Mouse (Mus musculus) kidney, postnatal 4 days (tissue): Measurements from ENCODE around the gene Cldn4.

Experiments
- DNase-seq, 2 experiments: peaks; one replicate each; pipeline ENCODE4 v3.0.0; 2021; ENCODE audit warnings: mixed read lengths in 2 of 2

Gene Cldn4

GRCm38 (mm10) chr5:134932179-134932902 is 14.4 kb downstream of the Cldn4 start, which contains the start of gene Mettl27:
Gene Mettl27 (plus strand): TSS chr5:134932368.
- DNase-seq, result peak; percentile 92 to 95

DNA sequence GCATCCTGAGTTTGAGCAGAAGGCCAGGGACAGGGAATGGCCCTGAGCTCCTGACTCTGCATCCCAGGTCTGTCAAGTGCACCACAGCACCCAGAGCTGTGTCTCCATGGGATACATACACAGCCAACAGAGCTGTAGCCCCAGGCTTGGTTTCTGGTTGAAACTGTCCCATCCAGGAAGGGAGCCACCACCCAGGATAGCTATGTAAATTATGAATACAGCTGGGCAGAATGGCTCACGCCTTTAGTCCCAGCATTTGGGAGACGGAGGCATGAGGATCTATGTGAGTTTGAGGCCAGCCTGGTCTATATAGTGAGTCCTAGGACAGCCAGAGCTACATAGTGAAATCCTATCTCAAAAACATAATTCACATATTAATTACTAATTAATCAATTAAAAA is 16.7 kb downstream of the Cldn4 start:
- DNase-seq, result no peak

GRCm38 (mm10) chr5:134926726-134927125 is 20.0 kb downstream of the Cldn4 start:
- DNase-seq, result no peak

- DNase-seq, result no peak
These were observed 23.6 kb downstream of the Cldn4 start for GRCm38 (mm10) chr5:134923141-134923540.

DNA sequence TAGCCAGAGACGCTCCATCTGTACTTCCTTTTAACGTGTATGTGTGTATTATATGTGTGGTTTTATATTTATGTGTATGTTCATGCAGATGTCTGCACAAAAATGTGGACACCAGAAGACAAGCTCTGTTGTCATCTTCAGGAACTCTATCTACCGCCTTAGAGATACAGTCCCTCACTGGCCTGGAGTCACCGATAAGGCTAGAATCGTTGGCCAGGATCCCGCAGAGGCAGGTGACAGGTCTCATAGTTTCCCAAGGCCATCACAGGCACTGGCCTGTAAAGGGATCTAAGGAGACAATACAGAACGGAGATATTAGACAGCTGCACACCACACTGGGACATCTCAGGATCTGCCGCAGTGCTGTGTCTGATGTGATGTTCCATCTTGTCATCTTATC is 25.6 kb downstream of the Cldn4 start:
- no peak for DNase-seq

DNA sequence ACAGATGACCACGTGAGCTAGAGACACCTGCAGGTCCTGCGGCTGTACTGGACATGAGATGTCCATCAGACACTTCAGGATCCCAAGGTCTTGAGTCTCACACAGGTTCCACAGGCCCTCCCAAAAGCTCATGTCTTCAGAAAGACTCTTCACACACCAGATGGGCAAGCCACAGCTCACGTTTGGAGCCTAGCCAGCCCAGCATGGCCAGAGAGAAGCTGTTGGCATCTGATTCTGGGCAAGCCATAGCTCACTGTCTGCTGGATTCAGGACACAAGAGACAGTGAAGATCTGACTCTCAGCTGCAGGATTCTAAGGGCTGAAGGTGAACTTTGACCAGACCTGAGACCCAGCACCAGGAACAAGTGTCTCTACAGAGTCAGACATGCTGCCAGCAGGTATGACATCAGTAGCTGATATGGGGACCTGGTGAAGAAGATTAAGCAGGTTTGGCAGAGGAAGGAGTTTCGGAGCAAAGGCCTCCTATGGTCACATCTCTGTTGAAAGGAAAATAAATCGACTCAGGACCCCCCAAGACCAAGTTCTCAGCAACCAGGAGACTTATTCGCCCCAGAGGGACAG is 26.5 kb downstream of the Cldn4 start:
- DNase-seq, result no peak

DNA sequence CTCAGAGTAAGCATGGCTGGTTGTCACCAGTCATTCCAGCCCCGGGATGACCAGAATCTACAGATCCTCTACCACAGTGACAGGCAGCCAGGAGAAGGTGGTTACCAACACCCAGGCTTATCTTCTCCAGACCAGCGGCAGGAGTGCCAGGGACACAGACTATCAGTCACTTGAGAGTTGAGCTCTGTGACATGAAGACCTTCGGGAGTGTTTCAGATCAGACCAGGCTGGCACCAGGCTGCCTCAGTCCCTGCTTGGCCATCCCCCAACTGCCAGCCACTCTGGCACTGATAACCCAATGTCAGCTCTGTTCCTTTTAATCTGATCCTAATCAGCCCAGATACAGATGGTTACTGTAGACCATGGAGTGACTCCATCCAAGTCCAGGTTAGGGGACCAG is 27.6 kb downstream of the Cldn4 start:
- no peak for DNase-seq

GRCm38 (mm10) chr5:134918071-134918832 is 28.5 kb downstream of the Cldn4 start:
- DNase-seq, result peak; percentile 85 to 90

DNA sequence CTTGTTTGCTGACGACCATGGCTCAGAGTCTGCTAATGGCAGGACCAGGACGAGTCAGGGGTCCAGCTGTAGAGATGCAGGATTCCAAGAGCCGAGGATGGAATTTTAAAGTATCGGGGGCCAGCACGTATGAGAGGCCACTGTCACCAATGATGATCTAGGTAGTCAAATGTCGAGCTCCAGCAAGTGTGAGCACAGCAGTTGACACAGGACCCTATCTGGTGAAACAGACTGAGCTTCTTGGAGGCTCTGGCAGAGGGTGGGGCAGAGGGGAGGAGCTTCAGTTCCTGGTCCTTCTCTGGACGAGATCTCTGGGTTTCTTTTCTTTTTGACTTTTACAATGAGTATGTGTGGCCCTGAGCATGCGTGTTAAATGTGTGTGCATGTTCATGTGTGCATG is 31.4 kb downstream of the Cldn4 start, which contains the start of gene Cldn13:
Gene Cldn13, minus strand, starts transcription at position 216 of the 400 bp plus-strand sequence.
- no peak for DNase-seq

- DNase-seq, result no peak
These were observed 32.2 kb downstream of the Cldn4 start for GRCm38 (mm10) chr5:134914510-134914909.

GRCm38 (mm10) chr5:134913753-134914152 is 33.0 kb downstream of the Cldn4 start:
- no peak for DNase-seq

DNA sequence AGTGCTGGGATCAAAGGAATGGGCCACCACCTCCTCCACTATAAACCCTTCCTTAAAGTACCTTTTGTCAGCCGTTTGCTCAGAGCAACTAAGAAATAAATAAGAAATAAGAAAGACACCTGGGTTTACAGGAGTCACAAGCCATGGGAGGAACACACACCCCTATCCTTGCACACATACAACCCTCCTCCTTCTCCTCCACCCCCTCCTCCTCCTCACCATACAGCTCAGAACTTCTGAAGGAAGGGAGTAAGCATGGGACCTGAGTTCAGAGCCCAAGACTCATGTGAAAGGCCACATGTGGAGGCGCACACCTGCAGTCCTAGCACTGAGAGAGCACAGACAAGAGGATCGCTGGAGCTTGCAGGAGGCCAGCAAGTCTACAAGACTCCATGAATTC is 33.4 kb downstream of the Cldn4 start:
- no peak for DNase-seq

DNA sequence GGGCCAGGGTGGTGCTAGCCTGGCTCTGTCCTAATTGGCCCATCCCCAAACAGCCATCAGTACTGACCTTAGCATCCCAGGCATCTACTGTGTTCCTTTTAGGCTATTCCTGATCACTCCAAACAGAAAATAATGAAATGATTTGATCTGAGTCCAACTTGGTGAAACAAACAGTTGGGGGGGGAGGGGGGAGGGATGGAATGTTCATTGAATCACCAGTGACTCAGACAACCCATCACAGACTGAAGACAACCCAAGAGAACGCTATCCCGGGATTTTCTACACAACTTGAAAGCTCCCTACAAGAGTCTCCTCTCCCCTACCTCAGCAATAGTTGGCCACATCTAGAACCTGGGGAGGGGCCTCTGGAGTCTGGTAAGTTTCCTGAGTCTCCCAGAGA is 34.8 kb downstream of the Cldn4 start:
- no peak for DNase-seq

GRCm38 (mm10) chr5:134907135-134907534 is 39.6 kb downstream of the Cldn4 start:
- DNase-seq, result peak; percentile 98

GRCm38 (mm10) chr5:134906633-134907032 is 40.1 kb downstream of the Cldn4 start, which contains the start of gene Tmem270:
Gene Tmem270 (minus strand): TSS chr5:134906733.
- no peak for DNase-seq

DNA sequence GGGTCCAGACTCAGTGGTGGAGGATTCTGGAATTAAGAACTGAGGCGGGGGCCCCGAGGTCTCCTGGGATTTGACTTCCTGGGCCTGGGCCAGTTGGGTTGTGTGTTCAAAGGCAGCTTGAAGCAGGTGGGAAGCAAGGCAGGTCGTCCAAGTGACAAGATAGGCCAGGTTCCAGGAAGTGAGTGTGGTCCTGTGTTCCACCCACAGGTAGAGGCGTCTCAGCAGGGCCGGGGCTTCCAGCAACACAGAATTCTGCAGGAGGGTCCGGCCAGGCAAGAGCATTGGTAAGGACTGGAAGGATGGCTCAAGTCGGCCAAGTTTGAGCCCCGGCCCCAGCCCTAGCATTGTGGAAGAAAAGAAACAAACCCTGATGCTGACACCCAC is 45.1 kb downstream of the Cldn4 start:
- DNase-seq, result no peak

DNA sequence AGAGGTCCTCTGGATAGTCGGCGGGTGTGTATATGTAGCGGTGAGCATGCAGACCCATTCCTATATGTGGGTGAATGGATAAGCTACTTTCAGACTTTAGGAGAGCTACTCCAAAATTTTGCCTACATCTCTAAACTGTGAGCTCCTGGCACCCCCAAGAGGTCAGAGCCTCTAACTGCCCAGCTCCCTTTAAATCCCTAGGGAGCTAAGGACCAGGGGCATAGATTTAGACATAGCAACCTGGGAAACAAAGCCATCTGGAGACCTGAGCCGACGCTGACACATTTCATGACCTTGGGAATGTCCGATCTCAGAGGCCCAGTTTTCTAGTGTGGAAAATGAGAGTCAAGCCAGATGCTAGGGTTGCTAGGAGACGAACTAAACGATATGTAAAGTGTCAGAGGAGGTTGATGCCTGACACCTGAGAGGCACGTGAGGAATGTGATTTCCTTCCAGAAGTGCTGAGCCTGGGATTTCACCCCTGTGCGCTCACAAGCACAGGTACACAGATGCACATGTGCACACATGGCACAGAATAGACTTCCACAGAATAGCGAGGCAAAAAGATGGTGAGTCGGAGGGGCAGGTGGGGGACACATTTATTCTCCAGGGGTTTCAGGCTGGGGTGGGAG is 45.6 kb downstream of the Cldn4 start:
- DNase-seq, result peak; percentile 65 to 70

- peak in 1 of 2 experiments; percentile 31 for DNase-seq
These were observed 49.1 kb downstream of the Cldn4 start for GRCm38 (mm10) chr5:134897596-134897995.

GRCm38 (mm10) chr5:134896965-134897364 is 49.8 kb downstream of the Cldn4 start:
- DNase-seq, result no peak

DNA sequence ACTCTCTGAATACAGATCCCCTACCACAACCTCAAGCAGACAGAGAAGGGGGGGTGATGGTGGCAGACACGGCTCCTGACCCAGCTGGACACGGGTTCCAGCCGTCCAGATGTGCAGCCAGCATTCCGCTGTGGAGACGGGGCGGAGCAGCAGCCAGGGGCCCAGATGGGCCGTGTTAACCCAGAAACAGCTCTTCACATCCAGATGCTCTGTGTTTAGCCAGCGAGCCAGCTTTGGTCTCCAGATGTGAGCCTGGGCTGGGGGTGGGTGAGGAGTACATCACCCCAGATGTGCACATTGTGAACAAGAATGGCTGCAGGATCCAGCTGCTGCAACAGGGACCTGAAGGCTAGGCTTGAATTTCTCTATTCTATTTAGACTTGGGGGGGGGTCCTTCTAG is 51.4 kb downstream of the Cldn4 start:
- DNase-seq, result peak; percentile 56 to 67
